In the genomic region with DNA sequence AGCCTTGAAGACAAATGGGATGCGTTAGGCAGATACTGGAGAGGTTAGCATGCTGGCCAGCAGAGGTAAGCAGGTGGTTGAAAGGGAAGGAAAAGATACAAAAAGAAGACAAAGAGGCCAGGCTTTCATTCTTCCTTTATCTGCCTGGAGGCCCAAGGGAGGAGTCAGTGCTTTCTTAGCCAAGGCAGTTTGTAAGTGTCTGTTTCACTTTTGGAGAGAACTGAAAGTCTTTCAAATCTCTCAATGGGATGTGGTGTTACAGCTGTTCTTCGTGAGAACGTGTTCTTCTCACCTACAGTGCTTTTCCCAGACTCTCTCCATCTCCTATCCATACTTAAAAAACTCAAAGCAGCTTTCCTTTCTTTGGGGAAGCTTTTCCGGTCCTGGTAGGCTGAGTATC, we compare ENCODE assay signal across 18 mouse cellular contexts.
DNase-seq lines count a peak whose midpoint lies in the region; ATAC-seq lines count a peak whose summit lies in the region.
"Had no signal": no experiment of that assay in that cellular context is flagged by ENCODE, and none has a peak within 500 bp of the region (broad histone marks: within the 10 kb centered on the region; RNA-seq: fewer than 3 reads in every experiment).

No protein-coding gene starts in this region.

- ATAC-seq in common myeloid progenitor, adult 5-6 weeks (replicated peaks; ENCODE audit: low read depth, poor library complexity, severe bottlenecking), result peak; percentile 43; the same call in 1 of the 2 replicates
- ATAC-seq in granulocyte monocyte progenitor cell, adult 5-6 weeks (replicated peaks; ENCODE audit: poor library complexity, severe bottlenecking), result peak; percentile 63
- ATAC-seq in megakaryocyte progenitor cell, adult 5-6 weeks (replicated peaks; ENCODE audit: poor library complexity), result peak; percentile 47; the same call in 1 of the 2 replicates
- ATAC-seq: forebrain, embryonic 13.5 days; forebrain, embryonic 15.5 days had no signal

- DNase-seq in heart, adult 8-10 months (ENCODE audit: low spot score), result peak; percentile 1
- no peak for DNase-seq in heart, adult 9 months (ENCODE audit: low spot score in 2 of 2)
- DNase-seq in kidney, adult 11 months, result no peak
- DNase-seq in lung, postnatal 14 days, result no peak
- DNase-seq: adrenal gland, adult 2 months; adrenal gland, postnatal 10 days; adrenal gland, postnatal 25 days; cerebellum, adult 11 months; cerebellum, adult 18-20 months; cerebellum, adult 8-10 months; cerebellum, adult 9-11 months; cerebellum, postnatal 14 days; cerebellum, postnatal 36 days had no signal
